Mouse (Mus musculus) kidney, embryonic 15.5 days (tissue): Measurements from ENCODE around the gene Abhd17a. TPM values are rescaled to one million over a fixed set of nuclear protein-coding genes. Genes with fewer than 3 reads are reported as not detected.

ENCODE experiments used
- ATAC-seq: fragments of 200-750 bp; cut with Nextera tagmentation; replicated peaks from 2 replicates; pipeline ENCODE4 v1.8.0; 2017; ENCODE audit warnings: moderate TSS enrichment; ENCODE audit not compliant: low FRiP score
- H3K27ac ChIP-seq: fragments of 300-500 bp; sonication (generic); 2 replicates; pipeline ENCODE4 v1.5.1; 2015; ENCODE audit warnings: mild to moderate bottlenecking, inconsistent platforms
- H3K27me3 ChIP-seq: fragments of 300-500 bp; sonication (generic); 2 replicates; pipeline ENCODE4 v1.6.1; 2015; ENCODE audit warnings: inconsistent platforms
- H3K36me3 ChIP-seq: fragments of 300-500 bp; sonication (generic); 2 replicates; pipeline ENCODE4 v1.6.1; 2015; ENCODE audit warnings: inconsistent platforms
- H3K4me1 ChIP-seq: fragments of 300-500 bp; sonication (generic); 2 replicates; pipeline ENCODE4 v1.6.1; 2015; ENCODE audit warnings: inconsistent platforms
- H3K4me2 ChIP-seq: fragments of 300-500 bp; sonication (generic); 2 replicates; pipeline ENCODE4 v1.6.1; 2015; ENCODE audit warnings: moderate library complexity, mild to moderate bottlenecking, inconsistent platforms
- H3K4me3 ChIP-seq: fragments of 300-500 bp; sonication (generic); replicated peaks from 2 replicates; pipeline ENCODE4 v1.5.1; 2015; ENCODE audit warnings: mild to moderate bottlenecking, inconsistent platforms
- H3K9ac ChIP-seq: fragments of 300-500 bp; sonication (generic); 2 replicates; pipeline ENCODE4 v1.6.1; 2015; ENCODE audit warnings: mild to moderate bottlenecking, inconsistent platforms
- H3K9me3 ChIP-seq: fragments of 300-500 bp; sonication (generic); replicated peaks from 2 replicates; pipeline ENCODE4 v1.6.1; 2016; ENCODE audit warnings: inconsistent platforms
- WGBS: fragments of 180-500 bp; shearing (Covaris S2); methylation state at CpG from one replicate; pipeline ENCODE4 v1.1.7; 2015; ENCODE audit warnings: mixed read lengths; 5-methylcytosine and 5-hydroxymethylcytosine counted together
- polyA plus RNA-seq: library from polyadenylated mRNA; unstranded; fragments of >200 nt; fragmentation: Nextera tagmentation; extraction: Ambion mirVana; gene quantifications from 2 replicates; pipeline ENCODE4 v1.2.1, GENCODE M21; 2015

The Abhd17a gene
- polyA plus RNA-seq, 1 experiment from 2014 or later = 95.4 TPM

- Histone ChIP-seq H3K36me3 (peaks cover 45% of the 10 kb centered on the region), H3K27me3 (no peaks in the 10 kb centered on the region), H3K27ac (peak overlapping the region; percentile 52), H3K9me3 (no peaks in the 10 kb centered on the region), H3K4me2 (peak overlapping the region; percentile 42), H3K4me3 (0 out of 2 replicates have a peak overlapping the region, but pooled peaks have one; percentile 2), H3K9ac (no peak overlapping the region), H3K4me1 (peaks cover 52% of the 10 kb centered on the region)
- WGBS = 76% methylated on average over 12 of the region's 12 CpGs
- 0 out of 2 replicates have a peak, but pooled peaks have one; percentile 7 for ATAC-seq
These were observed 5.2 kb downstream of the Abhd17a start for GRCm38 (mm10) chr10:80584642-80585552.

GRCm38 (mm10) chr10:80584045-80584488 lies 6.1 kb downstream of the Abhd17a start:
- Histone ChIP-seq H3K9ac (no peak overlapping the region), H3K4me3 (no peak overlapping the region), H3K36me3 (peaks cover 45% of the 10 kb centered on the region), H3K4me2 (peak overlapping the region; percentile 42; the same call in 1 of the 2 replicates), H3K4me1 (peaks cover 52% of the 10 kb centered on the region), H3K9me3 (no peaks in the 10 kb centered on the region), H3K27me3 (no peaks in the 10 kb centered on the region), H3K27ac (peak overlapping the region; percentile 52; the same call in 1 of the 2 replicates)
- ATAC-seq = 0 out of 2 replicates have a peak, but pooled peaks have one; percentile 27
- WGBS = 63% methylated on average over 12 of the region's 12 CpGs

- Histone ChIP-seq H3K4me1 (peaks cover 51% of the 10 kb centered on the region), H3K4me3 (no peak overlapping the region), H3K9ac (no peak overlapping the region), H3K27me3 (no peaks in the 10 kb centered on the region), H3K27ac (no peak overlapping the region), H3K4me2 (no peak overlapping the region), H3K9me3 (no peaks in the 10 kb centered on the region), H3K36me3 (peaks cover 45% of the 10 kb centered on the region)
- ATAC-seq = no peak
- 92% methylated on average over 5 of the region's 5 CpGs for WGBS
These were observed 7.1 kb downstream of the Abhd17a start for GRCm38 (mm10) chr10:80583047-80583446.

- Histone ChIP-seq H3K4me1 (peaks cover 51% of the 10 kb centered on the region), H3K4me2 (peak overlapping the region; percentile 96), H3K27ac (peak overlapping the region; percentile 97), H3K9me3 (no peaks in the 10 kb centered on the region), H3K36me3 (peaks cover 19% of the 10 kb centered on the region), H3K4me3 (peak overlapping the region; percentile 88), H3K27me3 (no peaks in the 10 kb centered on the region), H3K9ac (0 out of 2 replicates have a peak overlapping the region, but pooled peaks have one; percentile 6)
- ATAC-seq = no peak; the same call in 1 of the 2 replicates
- WGBS = 6% methylated on average over 8 of the region's 8 CpGs
These were observed 11.2 kb downstream of the Abhd17a start for GRCm38 (mm10) chr10:80578911-80579310.

- H3K9ac ChIP-seq = peak overlapping the region; percentile 82
- WGBS = under 1% methylated on average over 29 of the region's 29 CpGs
- peak overlapping the region; percentile 96 for H3K4me2 ChIP-seq
- no peaks in the 10 kb centered on the region for H3K27me3 ChIP-seq
- H3K9me3 ChIP-seq = no peaks in the 10 kb centered on the region
- peak overlapping the region; percentile 88 for H3K4me3 ChIP-seq
- peaks cover 12% of the 10 kb centered on the region for H3K36me3 ChIP-seq
- peak; percentile 30 for ATAC-seq
- peaks cover 55% of the 10 kb centered on the region for H3K4me1 ChIP-seq
- H3K27ac ChIP-seq = peak overlapping the region; percentile 97
These were observed 11.9 kb downstream of the Abhd17a start for GRCm38 (mm10) chr10:80578131-80578750.

DNA sequence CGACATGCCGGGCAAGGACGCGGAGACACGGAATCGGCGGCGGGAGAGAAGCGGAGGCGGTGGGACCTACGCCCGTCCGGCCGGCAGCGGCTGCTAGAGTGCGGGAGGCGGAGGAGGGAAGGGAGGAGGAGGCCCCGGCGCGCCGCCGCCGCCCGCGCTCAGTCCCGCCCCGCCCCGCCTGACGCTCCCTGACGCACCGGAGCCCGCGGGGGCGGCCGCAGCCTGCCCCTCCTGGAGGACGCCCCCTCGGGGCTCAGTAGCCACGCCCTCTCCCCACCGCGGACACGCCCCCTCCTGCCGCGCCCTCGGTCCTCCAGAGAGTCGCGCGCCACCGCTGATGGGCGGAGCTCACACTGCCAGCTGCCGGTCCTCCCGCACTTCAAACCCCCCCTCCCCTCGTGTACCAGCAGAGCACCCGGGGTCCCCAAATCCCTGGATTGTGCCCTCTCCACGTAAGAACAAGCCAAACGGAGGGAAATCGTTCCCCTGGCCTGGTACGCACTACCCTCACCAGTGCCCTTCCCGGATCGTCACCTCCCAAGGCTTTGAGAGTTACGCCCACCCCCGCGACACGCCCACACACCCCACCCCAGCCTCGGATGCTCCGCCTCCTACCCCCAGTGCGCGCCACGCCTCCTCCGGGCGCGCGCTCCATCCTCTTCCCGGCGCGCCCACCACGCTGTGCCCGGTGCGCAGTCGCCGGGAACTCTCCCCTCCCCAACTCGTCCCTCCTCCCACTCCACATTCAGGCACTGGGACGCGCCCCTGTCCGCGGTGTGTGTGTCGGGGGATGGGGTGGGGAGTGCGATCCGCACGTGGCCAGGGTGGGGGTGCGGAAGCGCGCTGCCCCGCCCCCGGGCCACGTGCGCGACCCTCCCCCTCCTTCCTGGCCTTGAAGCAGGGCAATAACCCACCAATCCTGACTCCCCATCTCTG lies 12.7 kb downstream of the Abhd17a start, which contains the start of gene Klf16:
Klf16 (minus strand) TSS at position 127 of the 936 bp plus-strand sequence.
- peaks cover 61% of the 10 kb centered on the region for H3K4me1 ChIP-seq
- peak within 1 kb of the TSS; percentile 97 for H3K27ac ChIP-seq
- no peaks in the 10 kb centered on the region for H3K9me3 ChIP-seq
- peak within 1 kb of the TSS; percentile 82 for H3K9ac ChIP-seq
- H3K27me3 ChIP-seq = no peaks in the 10 kb centered on the region
- H3K4me2 ChIP-seq = peak within 1 kb of the TSS; percentile 96
- ATAC-seq = peak; percentile 79
- H3K36me3 ChIP-seq = peaks cover 8% of the 10 kb centered on the region
- WGBS = under 1% methylated on average over 91 of the region's 97 CpGs
- H3K4me3 ChIP-seq = peak within 1 kb of the TSS; percentile 88

GRCm38 (mm10) chr10:80576351-80577194 lies 13.6 kb downstream of the Abhd17a start:
- Histone ChIP-seq H3K36me3 (0 out of 2 replicates have a peak, but pooled peaks cover 2% of the 10 kb centered on the region), H3K4me1 (peaks cover 70% of the 10 kb centered on the region), H3K4me3 (peak overlapping the region; percentile 88), H3K4me2 (peak overlapping the region; percentile 96), H3K27me3 (no peaks in the 10 kb centered on the region), H3K27ac (peak overlapping the region; percentile 97), H3K9ac (peak overlapping the region; percentile 82), H3K9me3 (no peaks in the 10 kb centered on the region)
- WGBS = under 1% methylated on average over 92 of the region's 96 CpGs
- ATAC-seq = peak; percentile 2; the same call in 1 of the 2 replicates

DNA sequence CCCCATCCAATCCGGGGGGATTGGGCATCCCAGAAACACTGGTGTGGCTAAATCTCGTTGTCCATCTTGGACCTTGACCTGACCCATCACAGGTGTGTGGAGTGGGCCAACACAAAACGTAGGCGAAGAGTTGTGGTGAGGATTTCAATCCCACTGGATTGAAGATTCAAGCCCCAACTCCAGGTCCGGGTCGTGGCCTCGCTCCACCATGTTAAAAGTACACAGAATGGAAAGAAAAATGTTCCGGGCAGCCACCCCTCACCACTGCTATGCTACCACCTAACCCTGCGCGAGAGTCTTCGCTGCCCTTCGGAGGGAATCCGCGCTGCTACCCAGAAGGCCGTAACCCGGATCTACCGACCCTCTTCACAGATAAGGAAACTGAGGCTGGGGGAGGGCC lies 14.2 kb downstream of the Abhd17a start:
- H3K9me3 ChIP-seq = no peaks in the 10 kb centered on the region
- no peak for ATAC-seq
- no peaks in the 10 kb centered on the region for H3K27me3 ChIP-seq
- H3K36me3 ChIP-seq = no peaks in the 10 kb centered on the region
- H3K4me2 ChIP-seq = peak overlapping the region; percentile 96
- WGBS = 12% methylated on average over 17 of the region's 17 CpGs
- peak overlapping the region; percentile 82 for H3K9ac ChIP-seq
- peaks cover 76% of the 10 kb centered on the region for H3K4me1 ChIP-seq
- 0 out of 2 replicates have a peak overlapping the region, but pooled peaks have one; percentile 97 for H3K27ac ChIP-seq
- H3K4me3 ChIP-seq = peak overlapping the region; percentile 88

GRCm38 (mm10) chr10:80574896-80575295 lies 15.2 kb downstream of the Abhd17a start:
- H3K27ac ChIP-seq = no peak overlapping the region
- no peaks in the 10 kb centered on the region for H3K36me3 ChIP-seq
- peak overlapping the region; percentile 96; the same call in 1 of the 2 replicates for H3K4me2 ChIP-seq
- peak overlapping the region; percentile 14; the same call in 1 of the 2 replicates for H3K9ac ChIP-seq
- H3K9me3 ChIP-seq = no peaks in the 10 kb centered on the region
- no peak for ATAC-seq
- no peaks in the 10 kb centered on the region for H3K27me3 ChIP-seq
- WGBS = 64% methylated on average over 3 of the region's 3 CpGs
- peak overlapping the region; percentile 88; the same call in 1 of the 2 replicates for H3K4me3 ChIP-seq
- peaks cover 86% of the 10 kb centered on the region for H3K4me1 ChIP-seq

- Histone ChIP-seq H3K4me1 (peaks cover 87% of the 10 kb centered on the region), H3K27ac (no peak overlapping the region), H3K27me3 (no peaks in the 10 kb centered on the region), H3K4me2 (peak overlapping the region; percentile 4; the same call in 1 of the 2 replicates), H3K36me3 (no peaks in the 10 kb centered on the region), H3K4me3 (no peak overlapping the region), H3K9ac (no peak overlapping the region), H3K9me3 (no peaks in the 10 kb centered on the region)
- ATAC-seq = no peak
- 54% methylated on average over 9 of the region's 9 CpGs for WGBS
These were observed 16.2 kb downstream of the Abhd17a start for GRCm38 (mm10) chr10:80573944-80574343.
